11 mouse cellular contexts compared by ENCODE assay signal in the genomic region with DNA sequence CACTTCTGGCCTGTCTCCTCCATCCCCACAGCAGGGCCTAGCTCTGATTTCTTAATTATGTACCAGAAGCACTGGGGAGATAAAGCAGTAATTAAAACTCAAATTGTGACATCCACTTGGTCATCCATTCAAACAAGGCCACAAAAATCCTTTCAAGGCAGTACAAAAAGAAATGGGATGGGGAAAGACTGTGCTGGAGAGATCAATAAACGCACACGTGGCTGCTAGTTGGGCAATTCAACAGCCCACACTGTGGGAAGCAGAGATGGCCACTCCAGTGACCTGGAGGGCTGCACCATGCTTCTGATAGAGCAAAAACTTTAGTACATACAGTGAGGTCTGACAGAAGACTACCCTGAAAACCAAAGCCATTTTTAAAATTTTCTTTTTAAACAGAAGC. TPM values are rescaled to one million over a fixed set of nuclear protein-coding genes. Genes with fewer than 3 reads are reported as not detected.
A peak's percentile ranks its signal among the peaks of the same experiment; 100 is the strongest.
DNase-seq lines count a peak whose midpoint lies in the region; ATAC-seq and TF ChIP-seq lines count a peak whose summit lies in the region.
"Had no signal": no experiment of that assay in that cellular context is flagged by ENCODE, and none has a peak within 500 bp of the region (broad histone marks: within the 10 kb centered on the region; RNA-seq: fewer than 3 reads in every experiment).

No protein-coding gene starts in this region.

- peak overlapping the region; percentile 71 for H3K4me2 ChIP-seq in forebrain, embryonic 13.5 days
- H3K4me2 ChIP-seq in limb, embryonic 15.5 days: peak overlapping the region; percentile 72; the same call in 1 of the 2 replicates
- H3K4me2 ChIP-seq in myocyte (ENCODE audit: low read depth): peak overlapping the region; percentile 90

- peaks cover 23% of the 10 kb centered on the region for H3K36me3 ChIP-seq in forebrain, embryonic 13.5 days (ENCODE audit: poor library complexity, severe bottlenecking)
- 0 out of 2 replicates have a peak, but pooled peaks cover under 1% of the 10 kb centered on the region for H3K36me3 ChIP-seq in limb, embryonic 15.5 days
- H3K36me3 ChIP-seq in myocyte (ENCODE audit: control insufficient read depth, insufficient read depth): peaks cover 23% of the 10 kb centered on the region

- no peaks in the 10 kb centered on the region for H3K27me3 ChIP-seq in forebrain, embryonic 13.5 days
- H3K27me3 ChIP-seq in limb, embryonic 15.5 days: no peaks in the 10 kb centered on the region
- H3K27me3 ChIP-seq in myocyte (ENCODE audit: control insufficient read depth, insufficient read depth, insufficient read length): no peaks in the 10 kb centered on the region

- no peaks in the 10 kb centered on the region for H3K9me3 ChIP-seq in forebrain, embryonic 13.5 days (replicated peaks)
- H3K9me3 ChIP-seq in limb, embryonic 15.5 days: no peaks in the 10 kb centered on the region

- peak overlapping the region; percentile 83; the same call in 1 of the 2 replicates for H3K9ac ChIP-seq in forebrain, embryonic 13.5 days
- H3K9ac ChIP-seq in limb, embryonic 15.5 days: no peak overlapping the region

- TF ChIP-seq POLR2A in myocyte (IDR thresholded peaks at IDR 0.05; ENCODE audit: insufficient read length, low read depth): no peak

- peak overlapping the region; percentile 95 for H3K4me3 ChIP-seq in layer of hippocampus, adult 2 months
- peak overlapping the region; percentile 75 for H3K4me3 ChIP-seq in forebrain, embryonic 13.5 days
- no peak overlapping the region for H3K4me3 ChIP-seq in limb, embryonic 15.5 days
- H3K4me3 ChIP-seq in myocyte: peak overlapping the region; percentile 73

- TF ChIP-seq CTCF in layer of hippocampus, adult 2 months (conservative IDR thresholded peaks at IDR 0.05): no peak

- no peak for DNase-seq in layer of hippocampus, adult 2 months (ENCODE audit: low spot score in 2 of 2)
- no peak for DNase-seq in layer of hippocampus, postnatal 10 days (ENCODE audit: low spot score in 2 of 2)
- no peak for DNase-seq in adrenal gland, adult 8-10 months
- DNase-seq in adrenal gland, postnatal 4 days (ENCODE audit: low spot score in 2 of 2): no peak
- no peak for DNase-seq in kidney, postnatal 36 days
- DNase-seq: B cell, adult 2 months; gastrocnemius, postnatal 36 days; retina, postnatal 1 day had no signal

- peaks cover 26% of the 10 kb centered on the region for H3K4me1 ChIP-seq in forebrain, embryonic 13.5 days
- H3K4me1 ChIP-seq in limb, embryonic 15.5 days: peaks cover 12% of the 10 kb centered on the region

- ATAC-seq in forebrain, embryonic 13.5 days: no peak
- no peak for ATAC-seq in limb, embryonic 15.5 days (ENCODE audit: insufficient number of reproducible peaks, low FRiP score, low TSS enrichment, low read depth)

- H3ac ChIP-seq in myocyte (ENCODE audit: control insufficient read depth, insufficient read length): no peak overlapping the region

- peaks cover 16% of the 10 kb centered on the region for H3K79me2 ChIP-seq in myocyte (ENCODE audit: control insufficient read depth, insufficient read depth)

- WGBS in forebrain, embryonic 13.5 days: 23% methylated on average over 2 of the region's 2 CpGs
- 26% methylated on average over 2 of the region's 2 CpGs for WGBS in limb, embryonic 15.5 days

- peak overlapping the region; percentile 87 for H3K27ac ChIP-seq in layer of hippocampus, adult 2 months
- H3K27ac ChIP-seq in forebrain, embryonic 13.5 days: no peak overlapping the region
- H3K27ac ChIP-seq in limb, embryonic 15.5 days: no peak overlapping the region

TF ChIP-seq in myocyte, 11 proteins besides CTCF, POLR2A, EP300 and RAD21:
- no peak for TF ChIP-seq SRF (IDR thresholded peaks at IDR 0.05; ENCODE audit: control insufficient read depth, insufficient read length, low read depth)
- no peak for TF ChIP-seq E2F4 (IDR thresholded peaks at IDR 0.05; ENCODE audit: insufficient read depth)
- TF ChIP-seq TCF12 (IDR thresholded peaks at IDR 0.05; ENCODE audit: insufficient read depth, poor library complexity, severe bottlenecking): no peak
- TF ChIP-seq MYOG (IDR thresholded peaks at IDR 0.05; ENCODE audit: control insufficient read depth in 1 of 3, insufficient read depth in 1 of 3, insufficient read length in 2 of 3, low read depth in 2 of 3): no peak
- TF ChIP-seq MYOD1 (IDR thresholded peaks at IDR 0.05; ENCODE audit: control insufficient read depth in 1 of 3, insufficient read length in 2 of 3, low read depth in 2 of 3): no peak
- no peak for TF ChIP-seq POLR2AphosphoS2 (IDR thresholded peaks at IDR 0.05; ENCODE audit: insufficient read length, low read depth)
- no peak for TF ChIP-seq USF1 (IDR thresholded peaks at IDR 0.05; ENCODE audit: low read depth)
- no peak for TF ChIP-seq REST (IDR thresholded peaks at IDR 0.05; ENCODE audit: insufficient read depth, insufficient read length)
- TF ChIP-seq TCF3 (IDR thresholded peaks at IDR 0.05; ENCODE audit: insufficient read length, low read depth): no peak
- no peak for TF ChIP-seq CEBPB (IDR thresholded peaks at IDR 0.05; ENCODE audit: insufficient read depth, poor library complexity, severe bottlenecking)
- no peak for TF ChIP-seq MAX (IDR thresholded peaks at IDR 0.05; ENCODE audit: low read depth)

RNA-seq across cellular contexts. Expression of a gene that starts 1.3 kb away (rescaled TPM):
- total RNA-seq in layer of hippocampus, adult 2 months (2021): 10 to 100 TPM; 29.8 to 31.8 TPM
- 10 to 100 TPM; 29.3 to 33.6 TPM for total RNA-seq in layer of hippocampus, postnatal 10 days (2021)
- polyA plus RNA-seq in forebrain, embryonic 13.5 days (2015; fragmentation: Nextera tagmentation; extraction: Ambion mirVana): 17.1 and 19.0 TPM in 2 replicates
- 3.9 TPM in 2 replicates for polyA plus RNA-seq in limb, embryonic 15.5 days (2015; fragmentation: Nextera tagmentation; extraction: Ambion mirVana)
- 24.7 TPM for polyA plus RNA-seq in myocyte (2012; fragmentation: generic; extraction: Trizol)
- total RNA-seq in adrenal gland, adult 8-10 months (2022): 1 to 10 TPM; 6.9 to 8.8 (median 7.5) TPM
- total RNA-seq in adrenal gland, postnatal 4 days (2021): 1 to 10 TPM; 6.0 to 6.8 TPM
